Mouse (Mus musculus): ENCODE data around the gene Ccdc84.
"Not testable (repeated sequence)": the region's sequence is repeated elsewhere in the genome, so short reads cannot be mapped to it uniquely, and the experiment has no call there.

GRCm38 (mm10) chr9:44444402-44445025 lies 26.1 kb upstream of the Ccdc84 start:
- not testable (repeated sequence) for TF ChIP-seq CTCF, EP300 (IDR thresholded peaks at IDR 0.05)

Data from lung, postnatal 0 days (tissue).